Mouse (Mus musculus) liver, embryonic 16.5 days (tissue): ENCODE measurements around the gene Ahdc1. TPM values are rescaled to one million over a fixed set of nuclear protein-coding genes. Genes with fewer than 3 reads are reported as not detected.
"Not testable (repeated sequence)": the region's sequence is repeated elsewhere in the genome, so short reads cannot be mapped to it uniquely, and the experiment has no call there.

Experiments
- ATAC-seq: fragments of 200-750 bp; cut with Nextera tagmentation; 2 replicates; pipeline ENCODE4 v1.8.0; 2017; ENCODE audit warnings: low read depth, mild to moderate bottlenecking, moderate number of reproducible peaks, moderate library complexity
- H3K27ac ChIP-seq: fragments of 300-500 bp; sonication (generic); 2 replicates; pipeline ENCODE4 v1.5.1; 2014; ENCODE audit warnings: mild to moderate bottlenecking, low read length
- H3K27me3 ChIP-seq: fragments of 300-500 bp; sonication (generic); 2 replicates; pipeline ENCODE4 v1.6.1; 2014; ENCODE audit warnings: low read depth, low read length, mixed read lengths; ENCODE audit not compliant: control insufficient read depth, insufficient read depth
- H3K36me3 ChIP-seq: fragments of 300-500 bp; sonication (generic); 2 replicates; pipeline ENCODE4 v1.6.1; 2014; ENCODE audit warnings: mild to moderate bottlenecking; ENCODE audit not compliant: control insufficient read depth, insufficient read depth
- H3K4me1 ChIP-seq: fragments of 300-500 bp; sonication (generic); 2 replicates; pipeline ENCODE4 v1.6.1; 2014; ENCODE audit warnings: low read depth, low read length, mixed read lengths; ENCODE audit not compliant: control insufficient read depth
- H3K4me2 ChIP-seq: fragments of 300-500 bp; sonication (generic); 2 replicates; pipeline ENCODE4 v1.6.1; 2014; ENCODE audit warnings: low read depth, low read length, mixed read lengths
- H3K4me3 ChIP-seq: fragments of 300-500 bp; sonication (generic); 2 replicates; pipeline ENCODE4 v1.5.1; 2014; ENCODE audit warnings: low read depth, mild to moderate bottlenecking, low read length
- H3K9ac ChIP-seq: fragments of 300-500 bp; sonication (generic); 2 replicates; pipeline ENCODE4 v1.6.1; 2014; ENCODE audit warnings: low read depth, low read length
- H3K9me3 ChIP-seq: fragments of 300-500 bp; sonication (generic); replicated peaks from 2 replicates; pipeline ENCODE4 v1.6.1; 2016; ENCODE audit warnings: low read length; ENCODE audit not compliant: control insufficient read depth
- WGBS: fragments of 180-500 bp; shearing (Covaris S2); extraction: QIAGEN DNeasy Blood & Tissue Kit; methylation state at CpG from one replicate; pipeline ENCODE4 v1.1.7; 2014; ENCODE audit not compliant: insufficient replicate concordance; 5-methylcytosine and 5-hydroxymethylcytosine counted together
- polyA plus RNA-seq: library from polyadenylated mRNA; unstranded; fragments of >200 nt; fragmentation: Nextera tagmentation; extraction: Ambion mirVana; gene quantifications from 2 replicates; pipeline ENCODE4 v1.2.1, GENCODE M21; 2015

Ahdc1 gene
- polyA plus RNA-seq, 1 experiment from 2014 or later = 1.6 TPM

DNA sequence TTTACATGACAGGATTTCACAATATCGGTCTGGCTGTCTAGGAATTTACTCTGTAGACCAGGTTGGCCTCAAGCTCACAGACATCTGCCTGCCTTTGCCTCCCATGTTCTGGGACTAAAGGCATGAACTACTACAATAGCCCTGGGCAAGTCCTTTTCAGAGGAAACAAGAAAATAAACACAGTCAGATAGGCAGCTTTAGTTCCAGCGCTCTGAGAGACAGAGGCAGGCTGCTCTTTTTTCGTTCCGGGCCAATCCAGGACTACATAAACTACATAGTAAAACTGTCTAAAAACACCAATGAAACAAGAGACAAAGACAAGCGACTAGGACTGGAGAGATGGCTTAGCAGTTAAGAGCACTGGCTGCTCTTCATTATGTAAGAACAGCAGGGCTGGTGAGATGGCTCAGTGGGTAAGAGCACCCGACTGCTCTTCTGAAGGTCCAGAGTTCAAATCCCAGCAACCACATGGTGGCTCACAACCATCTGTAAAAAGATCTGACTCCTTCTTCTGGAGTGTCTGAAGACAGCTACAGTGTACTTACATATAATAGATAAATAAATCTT is 5.1 kb upstream of the Ahdc1 start:
- H3K4me2 ChIP-seq, H3K9ac ChIP-seq, H3K36me3 ChIP-seq, H3K9me3 ChIP-seq, ATAC-seq, H3K4me3 ChIP-seq, H3K27ac ChIP-seq: not testable (repeated sequence)
- Histone ChIP-seq H3K4me1 (peaks cover 23% of the 10 kb centered on the region), H3K27me3 (peaks cover 18% of the 10 kb centered on the region)
- WGBS = 40% methylated on average over 6 of the region's 6 CpGs

DNA sequence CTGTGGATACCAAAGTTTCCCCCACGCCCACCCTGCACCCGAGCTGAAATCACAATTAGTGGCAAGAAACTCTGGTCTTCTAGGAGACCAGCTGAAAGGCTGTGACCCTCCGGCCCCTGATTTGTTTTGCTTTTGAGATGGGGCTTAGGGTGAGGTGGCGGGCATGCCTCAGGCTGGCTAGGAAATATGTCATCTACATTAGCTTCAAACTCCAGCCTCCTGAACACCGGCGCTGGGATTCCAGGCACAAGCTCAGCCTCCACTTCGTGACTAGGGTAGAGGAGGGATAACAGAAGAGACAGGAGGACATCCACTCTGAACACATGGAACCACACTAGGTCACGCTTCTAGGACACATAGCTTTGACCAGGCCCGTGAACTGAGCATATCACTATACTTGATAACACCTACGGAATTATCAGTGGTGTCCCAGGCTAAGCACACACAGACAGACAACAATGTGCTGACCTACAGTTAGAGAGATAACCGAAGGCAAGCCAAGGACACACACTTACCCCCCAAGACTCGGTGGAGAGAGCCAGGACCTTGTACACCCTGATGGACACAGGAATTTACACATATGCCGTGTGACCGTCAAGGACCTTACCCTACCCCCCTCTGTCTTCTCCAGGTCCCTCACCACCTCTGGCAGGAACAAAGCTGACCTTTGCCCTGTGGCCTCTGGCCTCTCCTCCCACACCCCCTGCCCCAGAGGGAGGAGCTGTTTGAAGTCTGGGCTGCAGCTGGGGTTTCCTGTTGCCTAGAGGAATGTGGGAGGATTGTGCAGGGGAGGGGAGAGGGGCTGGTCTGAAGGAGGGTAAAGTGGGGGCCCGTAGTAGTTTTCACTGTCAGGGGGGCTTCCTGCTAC is 3.3 kb upstream of the Ahdc1 start:
- H3K4me1 ChIP-seq = peaks cover 36% of the 10 kb centered on the region

DNA sequence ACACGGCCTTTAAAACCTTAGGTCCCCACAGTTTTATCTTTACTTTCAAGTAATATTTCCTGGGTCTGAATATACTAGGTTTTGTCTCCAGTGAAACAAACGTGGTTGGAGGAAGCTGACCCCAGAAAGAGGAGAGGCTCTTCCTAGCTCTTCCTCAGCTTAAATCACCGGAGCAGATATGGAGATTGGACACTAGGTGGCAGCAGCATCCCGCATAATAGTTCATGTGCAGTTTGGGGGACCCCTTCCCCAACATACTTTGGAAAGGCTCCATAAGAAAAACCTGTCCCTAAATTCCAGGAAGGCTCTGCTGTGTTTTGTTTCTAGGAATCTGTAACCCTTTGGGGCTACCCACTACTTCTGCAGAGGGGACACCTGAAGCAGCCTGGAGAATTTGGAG is 1.9 kb upstream of the Ahdc1 start:
- H3K36me3 ChIP-seq = no peaks in the 10 kb centered on the region
- H3K4me1 ChIP-seq = peaks cover 44% of the 10 kb centered on the region
- no peak for ATAC-seq
- no peak overlapping the region for H3K4me3 ChIP-seq
- no peaks in the 10 kb centered on the region for H3K9me3 ChIP-seq
- peaks cover 44% of the 10 kb centered on the region for H3K27me3 ChIP-seq
- no peak overlapping the region for H3K27ac ChIP-seq
- H3K4me2 ChIP-seq = no peak overlapping the region
- no peak overlapping the region for H3K9ac ChIP-seq
- WGBS = 1% methylated on average over 4 of the region's 4 CpGs

More for the DNA sequence above, 3.3 kb upstream of the Ahdc1 start:
- WGBS = 26% methylated on average over 15 of the region's 15 CpGs
- no peaks in the 10 kb centered on the region for H3K36me3 ChIP-seq
- H3K9ac ChIP-seq = 0 out of 2 replicates have a peak overlapping the region, but pooled peaks have one; percentile 6
- peak; percentile 69 for ATAC-seq
- no peaks in the 10 kb centered on the region for H3K9me3 ChIP-seq
- peak overlapping the region; percentile 32 for H3K4me3 ChIP-seq
- peak overlapping the region; percentile 72 for H3K27ac ChIP-seq
- H3K4me2 ChIP-seq = peak overlapping the region; percentile 17
- peaks cover 36% of the 10 kb centered on the region for H3K27me3 ChIP-seq

DNA sequence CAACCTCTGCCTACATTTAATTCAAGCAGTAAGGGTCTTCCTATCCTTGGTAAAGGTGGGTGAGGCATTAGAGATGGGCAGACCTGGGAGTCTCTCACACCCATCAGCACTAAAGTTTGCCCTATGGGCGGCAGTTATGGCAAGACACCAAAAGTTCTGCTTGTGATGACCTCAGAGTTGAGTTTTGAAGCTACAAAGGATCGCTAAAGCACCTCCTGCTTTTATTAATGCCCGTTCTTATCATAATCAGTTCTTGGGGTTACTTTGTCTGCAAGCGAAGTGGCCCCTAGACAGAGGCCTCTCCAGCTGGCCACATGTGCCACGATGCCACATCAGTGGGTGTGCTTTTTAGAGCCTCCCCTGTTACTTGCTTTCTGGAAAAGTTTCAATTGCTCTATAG is 1.4 kb upstream of the Ahdc1 start:
- H3K27me3 ChIP-seq = peaks cover 44% of the 10 kb centered on the region
- ATAC-seq = no peak
- 31% methylated on average over 5 of the region's 5 CpGs for WGBS
- H3K4me3 ChIP-seq = no peak overlapping the region
- H3K36me3 ChIP-seq = no peaks in the 10 kb centered on the region
- H3K27ac ChIP-seq = no peak overlapping the region
- H3K4me1 ChIP-seq = peaks cover 44% of the 10 kb centered on the region
- H3K9me3 ChIP-seq = no peaks in the 10 kb centered on the region
- H3K4me2 ChIP-seq = no peak overlapping the region
- no peak overlapping the region for H3K9ac ChIP-seq

DNA sequence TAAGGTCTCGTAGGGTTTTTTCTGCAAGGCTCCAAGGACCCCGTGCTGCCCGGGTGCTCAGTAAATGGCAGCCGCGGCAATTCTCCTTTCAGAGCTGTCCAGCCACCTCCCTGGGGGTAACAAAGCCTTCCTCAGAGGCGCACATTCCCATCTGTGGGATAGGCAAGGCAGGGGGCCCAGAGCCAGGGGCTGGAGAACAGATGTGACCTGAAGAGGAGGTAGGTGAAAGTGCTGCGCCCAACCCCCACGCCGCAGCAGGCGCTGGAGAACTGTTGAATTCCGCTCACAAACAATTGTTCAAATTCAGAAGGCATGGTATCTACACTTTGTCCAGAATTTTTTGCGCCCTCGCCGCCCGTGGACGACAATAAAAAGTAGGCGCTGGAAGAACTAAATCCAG is 449 bp upstream of the Ahdc1 start:
- H3K27ac ChIP-seq = no peak overlapping the region
- peak overlapping the region; percentile 74; the same call in 1 of the 2 replicates for H3K9ac ChIP-seq
- no peak for ATAC-seq
- H3K4me2 ChIP-seq = peak overlapping the region; percentile 85
- H3K9me3 ChIP-seq = no peaks in the 10 kb centered on the region
- 2% methylated on average over 17 of the region's 17 CpGs for WGBS
- H3K4me3 ChIP-seq = peak overlapping the region; percentile 76
- peaks cover 44% of the 10 kb centered on the region for H3K27me3 ChIP-seq
- H3K4me1 ChIP-seq = peaks cover 46% of the 10 kb centered on the region
- H3K36me3 ChIP-seq = no peaks in the 10 kb centered on the region

DNA sequence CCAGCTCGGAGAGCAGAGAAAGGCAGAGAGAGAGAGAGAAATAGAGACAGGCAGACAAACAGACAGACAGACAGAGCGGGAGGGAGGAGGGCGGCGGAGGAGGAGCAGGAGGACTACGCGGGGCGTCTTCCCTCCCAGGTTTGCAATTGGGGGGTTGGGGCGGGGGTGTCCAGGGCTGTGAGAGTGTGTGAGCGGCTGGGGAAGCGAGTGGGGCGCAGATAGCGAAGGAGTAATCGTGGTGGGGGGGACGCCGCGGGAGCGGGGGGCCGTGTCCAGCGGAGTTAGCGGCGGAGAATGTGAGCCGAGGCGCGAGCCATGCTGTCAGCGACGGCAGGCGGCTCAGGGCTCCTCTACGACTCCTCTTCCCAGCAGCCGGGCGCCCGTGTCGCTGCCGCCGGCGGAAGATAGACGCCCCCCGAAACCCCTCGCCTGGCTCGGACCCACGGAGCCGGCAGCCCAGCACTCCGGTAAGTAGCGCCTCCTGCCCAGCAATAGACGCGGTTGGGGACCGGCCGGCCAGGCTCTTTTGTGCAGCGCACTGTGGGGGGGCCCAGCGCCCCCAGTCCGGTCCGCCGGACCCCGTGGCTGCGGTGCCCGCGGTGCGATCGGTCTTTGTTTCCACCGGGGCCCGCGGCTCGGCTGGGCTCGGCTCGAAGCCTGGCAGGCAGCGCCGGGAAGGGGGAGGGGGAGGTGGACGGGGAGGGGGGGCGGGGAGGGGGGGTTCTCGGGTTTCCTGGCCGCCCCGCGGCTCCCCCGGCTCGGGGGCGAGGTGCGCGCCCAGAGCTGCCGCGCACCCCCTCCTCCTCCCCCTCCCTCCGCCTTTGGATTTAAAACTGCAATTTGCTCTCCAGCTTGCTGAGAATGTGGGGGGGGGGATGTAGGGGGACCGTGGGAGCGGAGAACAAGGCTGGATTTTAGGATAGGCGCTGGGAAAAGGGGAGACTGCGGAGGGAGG is 1.0 kb downstream of the Ahdc1 start:
- Histone ChIP-seq H3K4me2 (peak overlapping the region; percentile 85), H3K4me3 (peak overlapping the region; percentile 76), H3K27ac (peak overlapping the region; percentile 72), H3K27me3 (peaks cover 44% of the 10 kb centered on the region), H3K9me3 (no peaks in the 10 kb centered on the region), H3K9ac (peak overlapping the region; percentile 74), H3K4me1 (peaks cover 51% of the 10 kb centered on the region), H3K36me3 (no peaks in the 10 kb centered on the region)
- no peak for ATAC-seq
- under 1% methylated on average over 74 of the region's 84 CpGs for WGBS

DNA sequence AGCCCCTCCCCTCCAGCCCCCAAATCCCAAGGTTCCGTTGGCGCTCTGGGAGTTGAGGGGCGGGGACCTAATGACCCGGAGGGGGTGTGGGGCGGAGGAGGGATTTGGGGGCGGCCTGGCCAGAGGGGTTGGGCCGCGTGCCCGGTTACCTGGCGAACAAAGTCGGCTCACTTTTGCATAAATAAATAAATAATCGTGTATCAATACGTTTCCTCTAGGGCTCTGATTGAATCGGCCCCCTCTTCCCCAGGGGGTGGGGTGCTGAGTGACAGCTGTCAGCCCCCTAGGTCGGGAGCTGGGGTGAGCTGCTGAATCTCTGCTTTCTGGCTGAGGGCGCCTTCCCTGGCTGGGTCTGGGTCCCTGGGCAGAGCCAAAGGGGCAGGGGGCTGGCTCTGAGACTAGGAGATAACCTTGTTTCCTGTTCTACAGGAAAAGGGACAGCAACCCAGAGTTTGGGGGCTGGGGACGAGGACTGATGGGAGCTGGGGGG is 1.8 kb downstream of the Ahdc1 start:
- Histone ChIP-seq H3K9me3 (no peaks in the 10 kb centered on the region), H3K4me1 (peaks cover 45% of the 10 kb centered on the region), H3K4me3 (peak overlapping the region; percentile 76), H3K27ac (peak overlapping the region; percentile 39; the same call in 1 of the 2 replicates), H3K36me3 (no peaks in the 10 kb centered on the region), H3K27me3 (peaks cover 44% of the 10 kb centered on the region), H3K9ac (peak overlapping the region; percentile 74), H3K4me2 (peak overlapping the region; percentile 85)
- ATAC-seq = no peak
- 2% methylated on average over 15 of the region's 17 CpGs for WGBS

DNA sequence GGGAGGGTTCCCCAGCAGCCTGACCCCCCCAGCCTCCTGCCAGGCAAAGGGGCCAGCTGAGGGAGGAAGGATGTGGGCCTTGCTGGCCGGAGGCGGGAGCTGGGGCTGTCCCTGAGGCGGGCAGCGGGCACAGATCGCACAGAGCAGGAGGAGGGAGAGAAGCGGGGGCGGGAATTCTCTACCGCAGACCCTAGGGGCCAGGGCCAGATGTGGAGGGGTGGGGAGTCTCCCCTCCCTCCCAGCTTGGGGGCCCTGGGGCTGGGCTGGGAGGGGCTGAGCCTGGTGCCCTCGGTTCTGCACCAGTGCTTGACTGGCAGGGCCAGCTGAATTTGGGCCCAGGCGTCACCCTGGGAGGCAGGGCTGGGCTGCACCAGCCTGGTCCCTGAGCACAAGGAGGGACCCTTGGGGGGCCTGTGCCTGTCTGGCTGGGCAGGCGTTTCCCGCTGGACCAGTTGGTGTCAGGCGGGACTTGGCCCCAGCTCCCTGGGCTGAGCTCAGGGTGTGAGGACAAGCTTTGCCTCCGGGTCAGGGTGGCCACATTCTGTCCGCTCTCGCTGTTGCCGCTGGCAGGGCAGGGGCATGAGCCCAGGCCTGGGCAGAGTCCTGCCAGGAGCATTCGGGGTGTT is 2.3 kb downstream of the Ahdc1 start:
- Histone ChIP-seq H3K36me3 (no peaks in the 10 kb centered on the region), H3K27me3 (peaks cover 44% of the 10 kb centered on the region), H3K4me3 (peak overlapping the region; percentile 76), H3K9ac (peak overlapping the region; percentile 74), H3K27ac (peak overlapping the region; percentile 27; the same call in 1 of the 2 replicates), H3K9me3 (no peaks in the 10 kb centered on the region), H3K4me1 (peaks cover 39% of the 10 kb centered on the region), H3K4me2 (peak overlapping the region; percentile 85)
- peak; percentile 3; the same call in 1 of the 2 replicates for ATAC-seq
- 5% methylated on average over 17 of the region's 18 CpGs for whole genome bisulfite sequencing
